Mouse (Mus musculus) bone marrow macrophage, adult 2 months (primary cell): ENCODE data around the gene Resf1.

Source experiments
- CTCF ChIP-seq: IDR thresholded peaks from 2 replicates; pipeline ENCODE4 v1.5.1; 2012; ENCODE audit warnings: low read depth, mild to moderate bottlenecking, low read length, moderate library complexity
- POLR2A ChIP-seq: IDR thresholded peaks from 2 replicates; pipeline ENCODE4 v1.6.1; 2012; ENCODE audit warnings: mild to moderate bottlenecking, low read depth, low read length, borderline replicate concordance

DNA sequence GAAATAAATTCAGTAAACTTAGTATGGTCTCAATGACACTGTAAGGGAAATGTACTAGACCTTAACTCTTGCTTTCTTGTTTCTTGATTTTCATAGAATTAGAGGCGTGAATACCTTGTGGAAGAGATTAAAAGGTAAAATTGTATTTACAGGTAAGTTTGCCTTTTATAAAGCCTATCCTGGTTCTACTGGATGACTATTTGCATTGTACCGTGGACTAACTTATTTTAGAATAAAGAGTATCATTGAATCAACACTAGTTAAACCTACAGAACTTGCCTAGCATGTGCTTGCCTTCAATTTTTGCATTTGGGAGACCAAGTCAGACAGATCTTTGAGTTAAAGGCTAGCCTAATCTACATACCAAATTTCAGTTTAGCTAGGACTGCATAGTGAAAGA lies 1.0 kb downstream of the Resf1 start:
- TF ChIP-seq CTCF = no peak
- no peak for TF ChIP-seq POLR2A
